Mouse (Mus musculus): ENCODE data around the gene Tns1. TPM values are rescaled to one million over a fixed set of nuclear protein-coding genes. Genes with fewer than 3 reads are reported as not detected.

Tns1 gene
- polyA plus RNA-seq, 1 experiment from 2014 or later, result 65.4 TPM

DNA sequence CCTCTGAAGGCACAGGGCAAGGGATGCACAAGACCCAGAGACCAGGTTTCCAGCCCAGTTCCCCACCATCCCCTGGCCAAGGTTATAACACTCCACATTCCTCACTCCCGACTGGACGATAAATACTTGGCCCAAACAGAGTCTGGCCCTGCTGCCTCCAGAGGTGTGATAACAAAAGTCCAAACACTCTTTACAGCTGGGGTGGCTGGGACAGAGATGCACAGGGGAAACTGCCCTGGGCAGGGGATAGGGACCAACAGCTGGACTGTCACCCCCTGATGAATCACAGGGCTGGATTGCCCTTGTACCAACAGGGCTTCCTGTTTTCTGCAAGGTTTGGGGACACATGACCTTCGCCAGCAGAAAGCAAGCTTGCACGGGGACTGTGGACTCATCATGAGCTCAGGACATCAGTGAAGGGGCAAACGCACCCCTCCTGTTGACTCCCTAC is 125.3 kb downstream of the Tns1 start:
- DNase-seq (ENCODE audit: low spot score) (no peak), ATAC-seq (replicated peaks; ENCODE audit: low FRiP score, low read depth) (no peak)
- Histone ChIP-seq H3K4me3 (replicated peaks; ENCODE audit: low read depth, low read length) (no peak overlapping the region), H3K4me1 (replicated peaks; ENCODE audit: insufficient read depth, low read length) (peaks cover 36% of the 10 kb centered on the region), H3K9me3 (replicated peaks; ENCODE audit: low read length) (no peaks in the 10 kb centered on the region), H3K9ac (ENCODE audit: low read depth, low read length) (0 out of 2 replicates have a peak overlapping the region, but pooled peaks have one; percentile 4), H3K27ac (peak overlapping the region; percentile 89), H3K36me3 (ENCODE audit: insufficient read depth, low read length) (peaks cover 31% of the 10 kb centered on the region), H3K27me3 (ENCODE audit: insufficient read depth, low read length) (no peaks in the 10 kb centered on the region), H3K4me2 (ENCODE audit: low read length) (no peak overlapping the region)
- TF ChIP-seq CTCF (IDR thresholded peaks at IDR 0.05; ENCODE audit: low read depth), result no peak
- 55% methylated on average over 5 of the region's 5 CpGs for WGBS

DNA sequence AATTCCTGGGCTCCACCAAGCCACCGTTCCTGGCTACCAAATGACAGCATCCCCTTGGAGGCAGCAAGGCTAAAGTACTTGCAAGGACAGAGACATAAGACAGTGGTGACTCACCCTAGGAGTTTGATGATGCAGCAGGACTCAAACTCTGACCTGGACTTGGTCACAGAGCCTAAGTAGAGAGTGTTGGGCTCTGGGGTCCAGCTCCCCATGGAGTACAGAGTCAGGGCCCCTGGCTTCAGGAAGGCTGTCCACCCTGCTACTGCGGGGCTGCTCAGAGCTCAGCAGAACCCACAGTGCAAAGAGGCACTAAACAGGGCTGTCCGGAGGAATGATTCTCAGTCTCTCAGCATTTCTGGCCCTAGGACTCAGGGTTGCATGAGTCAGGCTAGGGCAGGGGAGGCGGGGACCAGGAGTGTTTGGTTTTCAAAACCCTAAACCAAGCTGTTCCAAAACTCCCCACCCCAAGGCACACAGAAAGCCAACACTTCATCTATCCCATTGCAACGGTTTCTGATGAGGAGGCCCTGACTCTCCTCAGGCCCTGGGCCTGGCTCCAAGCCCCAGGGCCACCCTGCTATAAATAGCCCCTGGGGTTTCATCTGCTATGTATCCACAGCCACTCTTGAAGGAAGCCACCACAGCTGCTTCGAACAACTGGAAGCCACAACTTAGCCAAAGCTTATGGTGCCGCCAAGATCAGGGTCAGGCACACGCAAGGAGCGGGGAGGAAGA is 126.0 kb downstream of the Tns1 start:
- Histone ChIP-seq H3K9ac (ENCODE audit: low read depth, low read length) (0 out of 2 replicates have a peak overlapping the region, but pooled peaks have one; percentile 4), H3K4me3 (replicated peaks; ENCODE audit: low read depth, low read length) (no peak overlapping the region)

DNA sequence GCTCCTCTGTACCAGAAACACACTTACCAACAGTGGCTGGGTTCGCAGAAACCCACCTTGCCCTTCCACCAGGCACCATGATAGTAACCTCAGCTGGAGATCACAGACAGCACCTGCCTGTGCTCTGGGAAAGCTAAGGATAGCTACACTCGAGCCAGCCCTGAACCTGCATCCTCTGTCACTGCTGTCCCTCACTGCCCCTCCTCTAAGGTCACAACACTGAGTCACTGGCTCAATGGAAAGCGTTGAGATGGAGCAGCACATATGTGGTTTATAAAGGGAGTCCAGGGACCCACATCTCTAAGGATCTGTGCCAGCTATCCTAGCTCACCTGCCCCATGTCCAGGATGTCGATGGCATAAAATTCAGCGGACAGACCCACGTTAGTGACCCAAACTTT is 126.9 kb downstream of the Tns1 start:
- no peaks in the 10 kb centered on the region for H3K27me3 ChIP-seq (ENCODE audit: insufficient read depth, low read length)
- DNase-seq (ENCODE audit: low spot score), result no peak
- H3K4me3 ChIP-seq (replicated peaks; ENCODE audit: low read depth, low read length), result no peak overlapping the region
- H3K9ac ChIP-seq (ENCODE audit: low read depth, low read length), result no peak overlapping the region
- no peaks in the 10 kb centered on the region for H3K9me3 ChIP-seq (replicated peaks; ENCODE audit: low read length)
- no peak overlapping the region for H3K4me2 ChIP-seq (ENCODE audit: low read length)
- H3K27ac ChIP-seq, result no peak overlapping the region
- no peak for TF ChIP-seq CTCF (IDR thresholded peaks at IDR 0.05; ENCODE audit: low read depth)
- peaks cover 36% of the 10 kb centered on the region for H3K4me1 ChIP-seq (replicated peaks; ENCODE audit: insufficient read depth, low read length)
- WGBS, result 86% methylated on average over 6 of the region's 6 CpGs
- peaks cover 44% of the 10 kb centered on the region for H3K36me3 ChIP-seq (ENCODE audit: insufficient read depth, low read length)
- ATAC-seq (replicated peaks; ENCODE audit: low FRiP score, low read depth), result no peak

More for the DNA sequence above, 126.0 kb downstream of the Tns1 start:
- Histone ChIP-seq H3K36me3 (ENCODE audit: insufficient read depth, low read length) (peaks cover 38% of the 10 kb centered on the region), H3K4me1 (replicated peaks; ENCODE audit: insufficient read depth, low read length) (peaks cover 36% of the 10 kb centered on the region), H3K27me3 (ENCODE audit: insufficient read depth, low read length) (no peaks in the 10 kb centered on the region), H3K4me2 (ENCODE audit: low read length) (no peak overlapping the region), H3K27ac (peak overlapping the region; percentile 89), H3K9me3 (replicated peaks; ENCODE audit: low read length) (no peaks in the 10 kb centered on the region)
- DNase-seq (ENCODE audit: low spot score) (peak; percentile 65), ATAC-seq (replicated peaks; ENCODE audit: low FRiP score, low read depth) (no peak)
- TF ChIP-seq CTCF (IDR thresholded peaks at IDR 0.05; ENCODE audit: low read depth), result no peak
- WGBS, result 51% methylated on average over 9 of the region's 9 CpGs

DNA sequence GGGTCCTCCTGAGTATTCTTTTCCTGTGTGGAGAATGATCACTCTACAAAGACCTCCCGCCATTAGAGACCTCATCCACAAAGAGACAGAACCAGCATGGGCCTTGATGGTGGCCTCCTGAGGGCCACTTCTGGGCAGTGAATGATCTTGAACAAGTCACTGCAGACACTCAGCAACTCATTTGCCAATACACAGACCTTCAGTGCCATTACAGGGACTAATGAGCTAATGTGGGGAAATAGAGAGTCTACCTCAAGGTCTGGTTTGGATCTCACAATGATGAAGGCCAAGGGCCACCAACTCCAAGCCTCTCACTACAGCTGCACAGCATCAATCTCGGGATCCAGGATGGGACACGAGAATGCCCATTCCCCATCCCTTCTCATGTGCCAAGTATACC is 127.6 kb downstream of the Tns1 start:
- H3K36me3 ChIP-seq (ENCODE audit: insufficient read depth, low read length), result peaks cover 43% of the 10 kb centered on the region
- no peak overlapping the region for H3K27ac ChIP-seq
- H3K9ac ChIP-seq (ENCODE audit: low read depth, low read length), result no peak overlapping the region
- no peak overlapping the region for H3K4me2 ChIP-seq (ENCODE audit: low read length)
- DNase-seq (ENCODE audit: low spot score) (no peak), ATAC-seq (replicated peaks; ENCODE audit: low FRiP score, low read depth) (no peak)
- no peak overlapping the region for H3K4me3 ChIP-seq (replicated peaks; ENCODE audit: low read depth, low read length)
- H3K27me3 ChIP-seq (ENCODE audit: insufficient read depth, low read length), result no peaks in the 10 kb centered on the region
- H3K4me1 ChIP-seq (replicated peaks; ENCODE audit: insufficient read depth, low read length), result peaks cover 36% of the 10 kb centered on the region
- TF ChIP-seq CTCF (IDR thresholded peaks at IDR 0.05; ENCODE audit: low read depth), result no peak
- H3K9me3 ChIP-seq (replicated peaks; ENCODE audit: low read length), result no peaks in the 10 kb centered on the region
- WGBS, result 90% methylated on average over 3 of the region's 3 CpGs

DNA sequence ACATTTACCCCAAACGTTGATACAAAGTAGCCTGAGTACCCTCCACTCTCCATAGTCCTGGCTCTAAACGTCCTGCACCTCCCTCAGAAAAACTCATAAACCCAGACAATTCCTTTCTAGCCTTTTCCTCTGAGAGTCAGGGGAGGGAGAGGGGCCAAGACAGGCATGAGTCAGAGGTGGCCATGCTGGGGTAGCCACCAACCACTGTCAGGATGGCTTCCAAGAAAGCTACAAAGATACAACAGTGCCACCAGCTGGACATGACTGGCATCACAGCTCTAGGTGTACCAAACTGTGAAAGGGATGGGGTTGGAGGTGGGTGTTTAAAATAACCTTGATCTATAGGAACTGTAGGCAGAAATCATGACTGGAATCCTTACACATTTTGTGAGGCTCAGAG is 128.0 kb downstream of the Tns1 start:
- H3K27me3 ChIP-seq (ENCODE audit: insufficient read depth, low read length), result no peaks in the 10 kb centered on the region
- 46% methylated on average over 2 of the region's 2 CpGs for WGBS
- 0 out of 2 replicates have a peak overlapping the region, but pooled peaks have one; percentile 25 for H3K27ac ChIP-seq
- H3K4me1 ChIP-seq (replicated peaks; ENCODE audit: insufficient read depth, low read length), result peaks cover 31% of the 10 kb centered on the region
- TF ChIP-seq CTCF (IDR thresholded peaks at IDR 0.05; ENCODE audit: low read depth), result peak; percentile 82
- no peaks in the 10 kb centered on the region for H3K9me3 ChIP-seq (replicated peaks; ENCODE audit: low read length)
- DNase-seq (ENCODE audit: low spot score) (peak; percentile 73), ATAC-seq (replicated peaks; ENCODE audit: low FRiP score, low read depth) (0 out of 2 replicates have a peak, but pooled peaks have one; percentile 12)
- no peak overlapping the region for H3K9ac ChIP-seq (ENCODE audit: low read depth, low read length)
- no peak overlapping the region for H3K4me3 ChIP-seq (replicated peaks; ENCODE audit: low read depth, low read length)
- peaks cover 48% of the 10 kb centered on the region for H3K36me3 ChIP-seq (ENCODE audit: insufficient read depth, low read length)
- H3K4me2 ChIP-seq (ENCODE audit: low read length), result no peak overlapping the region

DNA sequence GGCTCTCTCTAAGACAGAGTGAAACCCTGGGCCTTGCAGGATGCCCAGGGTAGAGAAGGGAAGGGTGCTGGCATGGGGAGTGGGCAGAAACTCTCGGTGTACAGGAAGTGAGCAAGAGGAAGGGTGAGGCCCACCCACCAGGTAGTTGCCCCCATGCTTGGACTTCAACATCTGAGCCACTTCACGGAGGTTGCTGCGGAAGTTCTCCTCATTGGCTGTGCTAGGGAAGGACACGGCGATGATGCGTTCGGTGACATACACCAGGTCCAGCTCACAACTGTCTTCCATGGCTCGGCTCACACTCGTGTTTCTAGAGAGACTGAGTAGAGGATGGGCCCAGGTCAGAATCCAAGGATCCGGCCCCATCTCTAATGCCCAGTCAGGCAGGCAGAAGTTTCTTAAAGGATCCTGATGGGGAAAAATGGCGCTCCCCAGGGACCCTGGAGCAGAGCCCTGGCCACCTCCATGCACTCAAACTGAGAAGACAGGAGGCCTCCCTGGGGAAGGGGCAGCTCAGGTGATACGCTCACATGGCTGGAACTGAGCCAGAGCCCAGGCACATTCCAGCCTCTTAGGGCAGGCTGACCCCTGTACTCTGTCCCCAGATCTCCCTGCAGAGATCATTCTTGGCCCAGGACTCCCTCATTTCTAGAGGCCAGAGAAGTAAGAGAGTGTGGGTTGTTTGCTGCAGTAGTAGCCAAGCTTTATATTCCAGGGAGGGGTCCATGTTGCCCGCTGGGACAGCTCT is 129.0 kb downstream of the Tns1 start:
- Histone ChIP-seq H3K4me3 (replicated peaks; ENCODE audit: low read depth, low read length) (no peak overlapping the region), H3K27ac (peak overlapping the region; percentile 25; the same call in 1 of the 2 replicates), H3K27me3 (ENCODE audit: insufficient read depth, low read length) (no peaks in the 10 kb centered on the region), H3K4me2 (ENCODE audit: low read length) (no peak overlapping the region), H3K4me1 (replicated peaks; ENCODE audit: insufficient read depth, low read length) (peaks cover 24% of the 10 kb centered on the region), H3K36me3 (ENCODE audit: insufficient read depth, low read length) (peaks cover 57% of the 10 kb centered on the region), H3K9ac (ENCODE audit: low read depth, low read length) (no peak overlapping the region), H3K9me3 (replicated peaks; ENCODE audit: low read length) (no peaks in the 10 kb centered on the region)
- ATAC-seq (replicated peaks; ENCODE audit: low FRiP score, low read depth) (peak; percentile 25; the same call in 1 of the 2 replicates), DNase-seq (ENCODE audit: low spot score) (no peak)
- TF ChIP-seq CTCF (IDR thresholded peaks at IDR 0.05; ENCODE audit: low read depth), result no peak
- WGBS, result 85% methylated on average over 13 of the region's 13 CpGs

All from kidney, postnatal 0 days (tissue).